Mouse (Mus musculus) left cerebral cortex, postnatal 36 days (tissue): Measurements from ENCODE around the gene Gmeb2. TPM values are rescaled to one million over a fixed set of nuclear protein-coding genes. Genes with fewer than 3 reads are reported as not detected.

Source experiments
- DNase-seq, 2 experiments: peaks; one replicate each; pipeline ENCODE4 v3.0.0; 2021 to 2022; ENCODE audit warnings: low spot score in 2 of 2, mixed read lengths in 1 of 2
- intact Hi-C: fragments of 180-260 bp; cut with DNase I; formaldehyde crosslinking; loops from one replicate; pipeline ENCODE4 v1.15.1; 2025
- total RNA-seq, 2 experiments: library from RNA; stranded (reverse); gene quantifications; 2 replicates each; pipeline ENCODE4 v1.2.3; 2021

The Gmeb2 gene
- total RNA-seq, 2 experiments from 2014 or later = 20.1 to 23.4 TPM

DNA sequence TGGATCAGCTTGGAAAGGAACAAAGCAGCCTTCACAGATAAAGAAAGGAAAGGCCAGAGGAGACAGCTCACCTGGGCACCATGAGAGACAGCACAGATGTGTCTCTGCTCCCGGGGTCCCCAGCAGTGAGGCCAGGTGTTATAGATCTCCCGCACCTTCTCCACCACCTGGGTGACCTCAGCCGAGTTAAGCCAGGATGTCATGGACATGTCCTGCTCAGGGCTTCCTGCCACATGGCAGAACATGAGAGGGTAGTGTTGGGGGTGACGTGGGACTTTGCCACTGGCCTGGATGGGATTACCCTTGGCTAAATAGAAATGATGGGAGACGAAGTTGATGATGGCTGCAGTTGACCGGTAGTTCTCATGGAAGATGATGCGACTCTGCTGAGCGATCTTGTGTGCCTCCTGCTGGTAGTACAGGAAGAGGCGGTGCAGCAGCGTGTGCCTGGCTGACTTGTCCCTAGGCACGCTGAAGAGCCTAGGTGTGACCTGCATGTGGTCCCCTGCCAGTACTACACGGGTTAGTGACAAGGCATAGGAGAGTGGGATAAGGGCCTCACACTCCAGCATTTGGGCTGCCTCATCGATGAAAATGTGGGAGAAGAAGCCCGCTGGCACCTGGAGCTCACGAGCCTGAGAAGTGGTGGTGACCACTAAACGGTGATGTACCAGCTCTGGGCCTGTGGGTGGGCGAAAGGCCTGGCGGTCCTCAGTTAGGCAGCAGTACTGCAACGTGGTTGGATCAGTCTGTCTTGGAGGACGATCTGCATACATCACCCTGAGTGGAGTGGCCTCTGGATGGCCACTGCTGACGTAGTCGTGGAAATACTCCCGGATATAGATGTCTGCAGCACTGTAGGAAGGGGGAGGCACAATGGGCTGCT is 51.9 kb downstream of the Gmeb2 start:
- intact Hi-C loops = no loop called here
- DNase-seq = no peak

DNA sequence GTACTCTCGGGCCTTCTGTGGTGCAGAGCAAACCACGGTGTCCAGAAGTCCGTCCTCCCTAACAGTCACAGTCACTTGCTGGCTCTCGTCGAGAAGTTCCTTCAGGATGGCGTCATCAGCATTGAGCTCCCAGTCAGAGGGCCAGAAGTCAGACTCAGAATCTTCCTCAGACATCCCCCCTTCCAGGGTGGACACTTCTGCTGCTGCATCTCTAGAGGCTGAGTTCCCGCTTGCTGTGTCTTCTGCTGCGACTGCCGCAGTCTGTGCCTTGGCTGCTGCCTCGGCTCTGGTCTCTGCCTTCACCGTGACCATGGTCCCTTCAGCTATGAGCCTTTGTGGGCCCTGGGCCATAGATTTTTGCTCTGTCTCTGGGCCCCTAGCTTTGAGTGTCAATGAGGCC is 53.2 kb downstream of the Gmeb2 start:
- no peak for DNase-seq
- intact Hi-C loops = no loop called here

DNA sequence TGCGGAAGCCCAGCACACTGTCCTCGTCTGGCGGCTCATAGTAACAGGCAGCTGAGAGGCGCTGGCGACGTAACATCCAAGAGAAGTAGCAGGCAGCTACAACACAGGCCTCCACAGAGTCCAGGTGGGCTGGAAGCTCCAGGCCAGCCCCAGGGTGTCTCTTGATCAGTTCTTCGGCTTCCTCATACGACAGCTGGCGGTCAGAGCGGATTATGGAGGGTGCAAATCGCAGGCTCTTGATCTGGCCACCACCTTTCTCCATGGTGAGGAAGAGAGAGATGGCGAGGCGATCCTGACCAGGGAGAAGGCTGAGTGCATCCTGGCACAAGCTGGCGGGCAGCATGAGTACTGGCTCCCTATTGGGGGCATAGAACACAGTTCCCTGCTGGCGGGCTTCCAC is 54.4 kb downstream of the Gmeb2 start:
- intact Hi-C loops = no loop called here
- no peak for DNase-seq

DNA sequence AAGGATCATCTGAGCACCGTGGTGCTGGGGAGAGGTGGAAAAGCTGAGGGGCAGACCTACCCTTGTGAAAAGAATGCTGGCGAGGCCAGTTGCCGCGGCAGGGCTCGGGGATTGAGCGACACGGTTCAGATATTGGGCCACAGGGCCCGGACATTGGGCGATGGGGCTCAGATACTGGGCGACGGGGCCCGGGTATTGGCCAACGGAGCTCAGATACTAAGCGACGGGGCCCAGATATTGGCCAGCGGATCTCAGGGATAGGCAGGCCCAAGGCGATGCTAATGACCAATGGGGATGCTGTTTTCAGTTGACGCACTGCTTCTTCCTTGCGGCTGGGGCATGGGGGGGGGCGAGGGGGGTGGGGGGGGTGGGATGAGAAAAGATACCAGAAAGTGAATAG is 56.7 kb downstream of the Gmeb2 start:
- intact Hi-C loops = no loop called here
- DNase-seq = no peak

DNA sequence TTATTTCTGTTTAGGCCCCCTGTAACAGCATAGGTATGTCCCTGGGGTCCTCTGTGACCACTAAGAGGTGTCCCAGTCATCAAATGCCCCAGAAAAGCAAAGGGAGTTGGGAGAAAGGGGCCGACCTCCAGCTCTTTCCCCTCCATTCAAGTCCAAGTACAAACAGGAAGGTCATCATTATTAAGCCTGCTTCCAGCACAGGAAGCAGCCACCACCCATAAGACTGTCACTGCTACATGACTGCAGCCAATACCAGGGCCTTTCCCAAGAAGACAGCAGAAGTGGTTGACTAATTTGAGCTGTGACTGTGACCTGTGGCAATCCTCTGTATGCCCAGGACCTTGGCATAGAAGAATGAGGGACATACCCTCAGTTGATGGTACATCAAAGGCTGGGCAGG is 59.5 kb downstream of the Gmeb2 start:
- no peak for DNase-seq
- intact Hi-C loops = no loop called here

DNA sequence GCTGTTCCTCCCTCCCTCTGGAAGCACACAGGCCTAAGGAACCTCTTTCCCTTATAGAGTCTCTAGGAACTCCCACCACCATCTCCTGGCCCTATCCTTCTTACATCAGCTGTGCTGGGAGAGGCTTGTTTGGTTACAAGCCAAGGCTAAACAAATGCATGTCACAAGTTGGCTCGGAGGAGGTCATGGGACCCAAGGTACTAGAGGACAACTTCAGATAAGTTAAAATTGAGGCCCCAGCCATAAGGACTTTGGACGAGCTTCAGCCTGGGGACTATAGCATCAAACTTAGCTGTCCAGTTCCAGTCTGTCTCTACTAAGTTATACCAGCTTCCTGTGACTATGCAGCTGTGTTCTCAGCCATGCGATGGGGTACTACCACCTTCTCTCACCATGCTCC is 60.7 kb downstream of the Gmeb2 start:
- no peak for DNase-seq
- intact Hi-C loops = no loop called here

DNA sequence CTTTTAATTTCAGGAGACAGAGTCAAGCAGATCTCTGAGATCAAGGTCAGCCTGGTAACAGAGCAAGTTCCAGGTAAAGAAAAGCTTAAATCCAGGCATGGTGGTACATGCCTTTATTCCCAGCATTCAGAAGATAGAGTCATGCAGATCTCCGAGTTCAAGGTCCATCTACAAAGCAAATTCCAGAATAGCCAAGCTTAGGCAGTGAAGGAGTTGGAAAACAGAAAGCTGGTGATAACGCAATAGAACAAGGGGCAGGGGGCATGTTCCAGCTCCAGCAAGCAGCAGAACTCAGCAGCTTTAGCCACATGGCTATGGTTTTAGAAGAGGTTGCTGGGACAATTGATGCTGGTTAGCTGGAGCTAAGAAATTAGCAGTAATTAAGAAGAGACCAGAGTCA is 62.8 kb downstream of the Gmeb2 start:
- DNase-seq = no peak
- intact Hi-C loops = no loop called here

DNA sequence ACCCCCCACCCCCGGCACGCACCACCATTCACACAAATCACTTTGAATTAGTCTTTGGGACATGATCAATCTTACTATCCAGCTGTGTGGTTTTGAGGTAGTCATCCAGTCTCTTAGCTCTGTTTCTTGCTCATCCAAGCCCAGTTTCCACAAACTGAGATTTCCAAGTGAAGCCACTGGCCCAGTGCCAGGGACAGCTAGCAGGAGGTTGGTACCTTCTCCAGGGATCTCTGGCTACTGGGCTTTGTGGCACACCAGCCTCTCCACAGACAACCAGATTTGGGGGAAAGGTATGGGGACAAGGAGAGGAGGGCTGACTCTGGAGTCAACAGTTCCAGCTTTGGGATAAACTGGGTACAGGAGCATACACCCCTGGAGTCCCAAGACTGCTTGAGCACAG is 67.5 kb downstream of the Gmeb2 start:
- intact Hi-C loops = no loop called here
- no peak for DNase-seq

DNA sequence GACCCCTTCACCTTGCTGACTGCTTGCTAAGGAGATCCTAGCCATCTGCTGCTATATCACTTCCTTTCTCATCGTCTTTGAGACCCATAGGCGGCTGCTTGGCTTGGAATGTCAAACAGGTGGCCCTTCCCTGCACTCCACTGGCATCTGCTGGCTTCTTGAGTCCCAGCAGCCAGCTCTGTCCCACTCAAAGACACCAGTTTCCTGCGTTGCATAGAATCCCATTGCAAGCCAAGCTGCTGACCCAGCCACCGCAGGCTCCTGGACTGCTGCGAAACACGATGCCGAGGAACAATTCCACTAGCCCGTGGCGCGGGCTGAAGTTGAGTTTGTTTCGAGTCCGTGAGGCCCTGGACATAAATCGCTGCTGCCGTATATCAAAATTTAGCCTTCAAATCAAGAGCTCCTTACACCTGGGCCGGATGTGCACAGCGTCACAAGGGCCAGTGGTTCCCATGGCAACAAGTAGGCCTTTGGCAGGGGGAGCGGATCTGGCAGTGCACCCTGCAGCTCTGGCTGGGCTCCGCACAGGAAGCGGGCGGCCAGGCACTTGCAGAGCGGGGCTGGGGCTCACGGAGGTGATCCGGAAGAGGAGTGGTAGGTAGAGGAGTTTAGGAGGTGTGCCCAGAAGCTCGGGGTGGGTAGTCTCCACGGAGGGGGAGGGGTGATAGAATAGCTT is 68.2 kb downstream of the Gmeb2 start, which contains the start of gene Fndc11:
Gene Fndc11 (plus strand): TSS at position 476 of the 679 bp plus-strand sequence.
- DNase-seq = peak; percentile 28 to 49
- intact Hi-C loops = no loop called here

DNA sequence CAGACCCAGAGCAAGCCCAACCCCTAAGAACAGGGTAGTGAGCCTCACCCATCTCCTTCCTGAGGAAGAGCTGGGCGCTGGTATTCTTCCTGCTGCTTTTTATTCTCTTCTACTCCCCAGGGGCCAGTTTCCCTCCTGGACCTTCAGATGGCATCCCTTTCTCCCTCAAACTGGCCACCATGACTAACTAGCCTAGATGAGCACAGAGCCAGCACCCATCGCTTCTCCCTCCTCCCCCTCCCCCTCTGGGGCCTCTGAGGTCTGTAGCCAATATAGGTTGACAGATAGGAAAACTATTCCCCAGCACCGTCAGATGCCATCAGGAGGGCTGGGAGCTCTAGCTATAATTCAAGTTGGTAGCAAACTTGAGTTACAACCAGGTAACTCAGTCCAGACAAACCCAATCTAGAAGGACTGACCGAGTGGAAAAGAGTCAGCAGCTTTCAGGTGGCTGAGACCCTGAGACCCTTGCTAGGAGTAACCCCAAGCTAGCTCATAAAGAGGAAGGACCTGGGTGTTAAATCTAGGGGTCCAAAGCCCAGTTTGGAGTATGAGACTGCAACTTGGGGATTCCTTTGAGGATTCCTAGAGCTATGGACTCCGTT is 68.9 kb downstream of the Gmeb2 start:
- intact Hi-C loops = no loop called here
- no peak for DNase-seq

DNA sequence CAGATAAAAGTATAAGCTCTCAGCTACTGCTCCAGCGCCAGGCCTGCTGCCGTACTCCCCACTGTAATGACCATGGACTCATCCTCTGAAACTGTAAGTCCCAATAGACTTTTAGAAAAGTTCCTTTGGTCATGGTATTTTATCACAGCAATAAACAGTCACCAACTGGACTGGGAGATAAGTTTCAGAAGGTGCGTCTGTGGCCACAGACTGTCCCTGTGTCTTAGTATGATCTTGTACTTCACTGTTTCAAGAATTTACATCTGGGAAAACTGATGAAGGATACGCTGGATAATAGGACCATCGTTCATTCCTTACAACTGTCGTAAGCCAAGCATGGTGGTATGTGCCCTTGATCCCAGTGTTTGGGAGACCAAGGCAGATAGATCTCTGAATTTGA is 71.8 kb downstream of the Gmeb2 start:
- intact Hi-C loops = no loop called here
- no peak for DNase-seq

DNA sequence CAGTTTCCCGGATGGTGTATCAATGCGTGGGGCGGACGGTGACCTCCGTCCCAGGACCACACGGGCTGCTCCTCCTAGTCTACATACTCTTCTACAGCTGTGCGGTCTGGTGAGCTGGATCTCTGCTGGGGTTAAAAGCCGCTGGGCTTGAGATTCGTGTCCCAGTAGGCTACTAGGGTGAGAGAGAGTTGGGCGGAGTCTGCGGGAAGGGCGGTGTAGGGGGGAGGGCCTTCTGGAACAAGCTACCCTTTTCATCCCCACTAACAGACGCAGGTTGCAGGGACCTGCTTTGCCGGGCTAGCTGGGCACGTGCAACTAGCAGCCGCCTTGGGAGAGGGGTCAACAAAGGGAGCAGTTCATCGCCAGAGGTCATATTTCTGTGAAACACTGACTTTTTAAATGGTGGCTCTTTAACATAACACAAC is 74.8 kb downstream of the Gmeb2 start, which contains the start of gene Srms:
Gene Srms (minus strand): TSS at position 165 of the 425 bp plus-strand sequence.
- intact Hi-C loops = no loop called here
- no peak for DNase-seq

DNA sequence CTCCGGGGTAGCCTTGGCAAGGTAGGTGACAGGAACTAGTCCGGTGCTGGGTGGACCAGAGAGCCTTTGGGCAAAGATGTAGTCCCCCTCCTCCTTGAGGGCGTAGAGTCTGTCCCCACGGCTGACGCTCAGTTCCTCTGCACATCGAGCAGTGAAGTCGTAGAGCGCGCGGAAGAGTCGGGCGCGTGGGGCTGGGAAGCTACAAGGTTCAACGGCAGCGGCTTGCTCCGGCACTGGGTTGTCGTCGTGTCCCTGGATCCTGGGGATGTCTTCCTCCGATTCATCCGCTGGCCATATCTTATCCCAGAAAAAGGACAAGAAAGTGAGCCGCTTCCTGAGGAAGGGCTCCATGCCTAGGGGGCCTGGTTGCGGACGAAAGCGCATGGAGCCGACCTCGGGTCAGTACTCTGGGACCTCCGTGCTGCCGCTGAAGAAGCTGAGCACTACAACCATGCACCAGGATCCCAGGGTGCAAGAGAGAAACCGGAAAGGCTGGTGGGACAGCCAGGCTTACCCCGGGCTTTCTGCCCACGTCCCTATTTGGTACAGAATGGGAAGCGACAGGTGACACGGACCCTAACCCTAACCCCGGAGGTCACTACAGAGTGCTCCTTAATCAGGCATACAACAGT is 75.3 kb downstream of the Gmeb2 start:
- no peak for DNase-seq

DNA sequence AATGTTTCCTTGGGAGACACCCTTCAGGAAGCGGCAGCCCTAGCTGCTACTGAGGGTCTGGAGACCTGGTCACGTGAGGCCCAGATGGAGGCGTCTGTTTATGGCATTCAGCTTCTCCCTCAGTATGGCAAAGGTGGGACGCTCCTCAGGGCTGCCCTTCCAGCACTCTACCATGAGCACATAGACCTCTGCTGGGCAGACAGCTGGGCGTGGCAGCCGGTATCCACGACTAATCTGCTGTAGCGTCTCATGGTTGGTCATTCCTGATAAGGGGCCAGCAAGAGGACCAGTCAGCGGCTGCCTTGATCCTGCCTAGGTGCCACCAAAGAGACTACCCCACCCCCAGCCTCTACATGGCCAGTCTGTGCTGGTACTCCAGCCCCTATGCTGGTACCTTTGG is 81.7 kb downstream of the Gmeb2 start:
- intact Hi-C loops = no loop called here
- no peak for DNase-seq

More for the DNA sequence above, 75.3 kb downstream of the Gmeb2 start:
- intact Hi-C loops = no loop called here

DNA sequence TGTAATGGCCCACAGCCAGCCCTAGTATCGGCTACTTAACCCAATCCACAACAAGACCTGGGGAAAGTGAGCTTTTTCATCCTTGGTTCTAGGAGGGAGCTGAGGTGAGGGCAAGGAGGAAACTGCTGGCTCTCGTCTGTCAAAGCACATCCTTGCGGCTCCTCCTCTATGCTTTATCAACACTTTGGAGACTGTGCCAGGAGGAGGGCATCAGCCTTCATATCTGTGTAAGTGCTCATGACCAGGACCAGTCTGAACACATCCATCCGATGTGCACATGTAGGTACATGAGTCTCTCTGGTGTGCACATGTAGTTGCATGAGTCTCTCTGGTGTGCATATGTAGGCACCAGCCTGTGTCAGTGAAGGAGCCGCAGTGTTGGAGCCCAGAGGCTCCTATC is 82.2 kb downstream of the Gmeb2 start:
- intact Hi-C loops = no loop called here
- DNase-seq = no peak

DNA sequence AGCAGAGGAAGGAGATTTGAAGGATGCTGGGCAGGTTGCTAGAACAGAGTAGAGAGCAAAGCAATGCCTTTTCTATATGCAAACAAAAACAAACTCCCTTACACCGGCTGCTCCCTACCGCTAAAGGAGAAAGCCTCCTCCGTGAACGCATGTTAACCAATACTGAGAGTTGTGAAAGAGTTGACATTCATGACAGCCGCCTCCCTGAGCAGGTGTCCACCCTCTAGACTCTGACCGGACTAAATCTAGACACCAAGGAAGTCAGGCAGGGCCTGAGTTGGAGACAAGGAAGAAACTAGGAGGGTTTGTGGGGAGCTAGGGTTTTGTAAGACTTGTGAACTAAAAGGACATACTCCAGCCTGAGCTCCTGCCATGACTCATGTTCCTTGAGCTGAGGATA is 84.9 kb downstream of the Gmeb2 start:
- intact Hi-C loops = no loop called here
- no peak for DNase-seq

DNA sequence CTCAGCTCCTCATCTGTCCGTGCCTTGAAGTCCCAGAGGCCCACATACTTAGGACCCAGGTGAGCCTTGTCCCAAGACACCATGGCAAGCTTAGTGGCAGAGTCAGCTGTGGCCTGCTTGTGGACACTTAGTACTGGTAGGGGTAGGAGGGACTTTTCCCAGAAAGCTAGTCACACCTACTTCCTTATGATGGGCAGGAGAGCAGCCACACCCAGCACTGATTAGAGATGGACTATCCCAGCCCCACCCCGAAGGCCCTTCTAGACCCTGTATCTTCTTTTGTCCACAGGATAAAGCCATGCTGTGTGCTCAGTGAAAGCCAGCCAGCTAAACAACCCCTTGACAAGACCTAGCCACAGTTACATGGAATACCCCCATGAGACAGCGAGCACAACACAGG is 85.4 kb downstream of the Gmeb2 start, which contains the start of gene Ptk6:
Gene Ptk6 (minus strand): TSS at position 368 of the 400 bp plus-strand sequence.
- DNase-seq = no peak
- intact Hi-C loops = no loop called here

DNA sequence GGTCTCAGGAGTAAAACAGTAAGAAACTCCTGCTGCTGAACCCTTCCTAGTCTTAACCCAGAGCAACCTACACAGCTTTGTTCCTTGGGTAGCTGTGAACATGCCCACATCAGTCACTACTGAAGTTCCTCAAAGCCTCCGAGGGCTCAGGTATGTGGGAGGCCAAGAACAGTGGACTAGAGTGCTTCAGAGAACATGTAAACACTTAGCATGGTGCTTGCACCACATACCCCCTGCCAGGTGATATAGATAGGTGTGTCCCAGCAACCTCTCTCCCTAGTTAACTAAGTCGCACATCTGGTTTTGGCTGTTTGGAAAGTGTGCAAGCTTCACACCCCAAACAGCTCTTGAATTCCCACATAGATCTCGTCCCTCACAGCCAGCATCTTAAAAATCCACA is 86.2 kb downstream of the Gmeb2 start:
- no peak for DNase-seq
- intact Hi-C loops = no loop called here
